Mouse (Mus musculus) neural tube, embryonic 15.5 days (tissue): ENCODE data around the gene Klrc1. TPM values are rescaled to one million over a fixed set of nuclear protein-coding genes. Genes with fewer than 3 reads are reported as not detected.
"Not testable (repeated sequence)": the region's sequence is repeated elsewhere in the genome, so short reads cannot be mapped to it uniquely, and the experiment has no call there.

Source experiments
- ATAC-seq: fragments of 200-750 bp; cut with Nextera tagmentation; 2 replicates; pipeline ENCODE4 v1.8.0; 2017; ENCODE audit warnings: mild to moderate bottlenecking, moderate TSS enrichment, moderate library complexity; ENCODE audit not compliant: low FRiP score
- H3K27ac ChIP-seq: fragments of 300-500 bp; sonication (generic); replicated peaks from 2 replicates; pipeline ENCODE4 v1.5.1; 2015; ENCODE audit warnings: mild to moderate bottlenecking, inconsistent platforms
- H3K27me3 ChIP-seq: fragments of 300-500 bp; sonication (generic); replicated peaks from 2 replicates; pipeline ENCODE4 v1.6.1; 2015; ENCODE audit warnings: inconsistent platforms
- H3K36me3 ChIP-seq: fragments of 300-500 bp; sonication (generic); 2 replicates; pipeline ENCODE4 v1.6.1; 2015; ENCODE audit warnings: inconsistent platforms
- H3K4me1 ChIP-seq: fragments of 300-500 bp; sonication (generic); 2 replicates; pipeline ENCODE4 v1.6.1; 2015; ENCODE audit warnings: inconsistent platforms
- H3K4me2 ChIP-seq: fragments of 300-500 bp; sonication (generic); 2 replicates; pipeline ENCODE4 v1.6.1; 2015; ENCODE audit warnings: inconsistent platforms, mild to moderate bottlenecking, moderate library complexity
- H3K4me3 ChIP-seq: fragments of 300-500 bp; sonication (generic); replicated peaks from 2 replicates; pipeline ENCODE4 v1.5.1; 2015; ENCODE audit warnings: mild to moderate bottlenecking, inconsistent platforms
- H3K9ac ChIP-seq: fragments of 300-500 bp; sonication (generic); replicated peaks from 2 replicates; pipeline ENCODE4 v1.6.1; 2015; ENCODE audit warnings: mild to moderate bottlenecking, inconsistent platforms
- H3K9me3 ChIP-seq: fragments of 300-500 bp; sonication (generic); replicated peaks from 2 replicates; pipeline ENCODE4 v1.6.1; 2016; ENCODE audit warnings: inconsistent platforms
- WGBS: fragments of 180-500 bp; shearing (Covaris S2); methylation state at CpG from one replicate; pipeline ENCODE4 v1.1.7; 2015; ENCODE audit warnings: mixed read lengths; 5-methylcytosine and 5-hydroxymethylcytosine counted together
- polyA plus RNA-seq: library from polyadenylated mRNA; unstranded; fragments of >200 nt; fragmentation: Nextera tagmentation; extraction: Ambion mirVana; gene quantifications from 2 replicates; pipeline ENCODE4 v1.2.1, GENCODE M21; 2015

Klrc1 gene
- polyA plus RNA-seq = 0.74 TPM in 1 of 2 replicates, not detected in the other

GRCm38 (mm10) chr6:129678873-129679272 lies at the start of gene Klrc1:
Gene Klrc1, minus strand, starts transcription at chr6:129678973.
- Histone ChIP-seq H3K27me3 (no peaks in the 10 kb centered on the region), H3K4me1 (no peaks in the 10 kb centered on the region), H3K27ac (no peak within 1 kb of the TSS), H3K9me3 (no peaks in the 10 kb centered on the region), H3K4me2 (no peak within 1 kb of the TSS), H3K9ac (no peak within 1 kb of the TSS), H3K36me3 (no peaks in the 10 kb centered on the region), H3K4me3 (no peak within 1 kb of the TSS)
- no peak for ATAC-seq
- 82% methylated on average over 3 of the region's 3 CpGs for WGBS

- no peaks in the 10 kb centered on the region for H3K27me3 ChIP-seq
- WGBS = 93% methylated on average over 1 of the region's 1 CpGs
- H3K27ac ChIP-seq = no peak overlapping the region
- no peak overlapping the region for H3K9ac ChIP-seq
- H3K4me3 ChIP-seq = no peak overlapping the region
- H3K9me3 ChIP-seq = no peaks in the 10 kb centered on the region
- H3K4me2 ChIP-seq = no peak overlapping the region
- H3K4me1 ChIP-seq = no peaks in the 10 kb centered on the region
- no peaks in the 10 kb centered on the region for H3K36me3 ChIP-seq
- no peak for ATAC-seq
Measured at GRCm38 (mm10) chr6:129727237-129727636, 48.5 kb upstream of the Klrc1 start.

- no peaks in the 10 kb centered on the region for H3K4me1 ChIP-seq
- H3K9ac ChIP-seq = no peak overlapping the region
- H3K36me3 ChIP-seq = no peaks in the 10 kb centered on the region
- WGBS = 96% methylated on average over 1 of the region's 1 CpGs
- no peaks in the 10 kb centered on the region for H3K27me3 ChIP-seq
- H3K4me3 ChIP-seq = no peak overlapping the region
- H3K4me2 ChIP-seq = no peak overlapping the region
- no peak overlapping the region for H3K27ac ChIP-seq
- no peaks in the 10 kb centered on the region for H3K9me3 ChIP-seq
- ATAC-seq = no peak
Measured at GRCm38 (mm10) chr6:129721390-129721789, 42.6 kb upstream of the Klrc1 start.

GRCm38 (mm10) chr6:129720487-129720886 lies 41.7 kb upstream of the Klrc1 start:
- H3K9ac ChIP-seq = no peak overlapping the region
- no peaks in the 10 kb centered on the region for H3K4me1 ChIP-seq
- WGBS = 0% methylated on average over 3 of the region's 3 CpGs
- ATAC-seq = no peak
- no peak overlapping the region for H3K27ac ChIP-seq
- no peak overlapping the region for H3K4me2 ChIP-seq
- no peak overlapping the region for H3K4me3 ChIP-seq
- H3K9me3 ChIP-seq = no peaks in the 10 kb centered on the region
- H3K36me3 ChIP-seq = no peaks in the 10 kb centered on the region
- H3K27me3 ChIP-seq = no peaks in the 10 kb centered on the region

- Histone ChIP-seq H3K27ac (no peak within 1 kb of the TSS), H3K9ac (no peak within 1 kb of the TSS), H3K27me3 (no peaks in the 10 kb centered on the region), H3K4me2 (no peak within 1 kb of the TSS), H3K4me3 (no peak within 1 kb of the TSS), H3K4me1 (no peaks in the 10 kb centered on the region), H3K9me3 (no peaks in the 10 kb centered on the region), H3K36me3 (no peaks in the 10 kb centered on the region)
- ATAC-seq = no peak
- 98% methylated on average over 4 of the region's 4 CpGs for WGBS
Measured at GRCm38 (mm10) chr6:129717032-129717431, 38.3 kb upstream of the Klrc1 start, which contains the start of gene Klri1. Gene Klri1, minus strand, starts transcription at chr6:129717132.

GRCm38 (mm10) chr6:129713566-129713965 lies 34.8 kb upstream of the Klrc1 start:
- Histone ChIP-seq H3K9ac (no peak overlapping the region), H3K27ac (no peak overlapping the region), H3K27me3 (no peaks in the 10 kb centered on the region), H3K4me1 (no peaks in the 10 kb centered on the region), H3K4me3 (no peak overlapping the region), H3K9me3 (no peaks in the 10 kb centered on the region), H3K36me3 (no peaks in the 10 kb centered on the region), H3K4me2 (no peak overlapping the region)
- ATAC-seq = no peak
- WGBS = 54% methylated on average over 1 of the region's 1 CpGs

GRCm38 (mm10) chr6:129691436-129691835 lies 12.7 kb upstream of the Klrc1 start:
- H3K27ac ChIP-seq, H3K27me3 ChIP-seq, ATAC-seq, H3K4me2 ChIP-seq, H3K9ac ChIP-seq, H3K36me3 ChIP-seq, H3K4me3 ChIP-seq, H3K9me3 ChIP-seq, H3K4me1 ChIP-seq: not testable (repeated sequence)
- WGBS = 82% methylated on average over 10 of the region's 10 CpGs

- 68% methylated on average over 1 of the region's 1 CpGs for WGBS
- Histone ChIP-seq H3K36me3 (no peaks in the 10 kb centered on the region), H3K4me3 (no peak overlapping the region), H3K27me3 (no peaks in the 10 kb centered on the region), H3K27ac (no peak overlapping the region), H3K9me3 (no peaks in the 10 kb centered on the region), H3K4me1 (no peaks in the 10 kb centered on the region), H3K9ac (no peak overlapping the region), H3K4me2 (no peak overlapping the region)
- no peak for ATAC-seq
Measured at GRCm38 (mm10) chr6:129680379-129680778, 1.6 kb upstream of the Klrc1 start.

GRCm38 (mm10) chr6:129661301-129661700 lies 17.5 kb downstream of the Klrc1 start:
- not testable (repeated sequence) for H3K4me2 ChIP-seq, H3K9me3 ChIP-seq, H3K36me3 ChIP-seq, H3K4me1 ChIP-seq, H3K9ac ChIP-seq, H3K4me3 ChIP-seq, H3K27ac ChIP-seq, ATAC-seq, H3K27me3 ChIP-seq
- no CpG with 5 or more reads among the region's 3 CpGs for WGBS

GRCm38 (mm10) chr6:129660589-129660988 lies 18.2 kb downstream of the Klrc1 start, which contains the start of gene Klrc2:
Gene Klrc2, minus strand, starts transcription at chr6:129660689.
- H3K36me3 ChIP-seq, H3K9ac ChIP-seq, H3K4me3 ChIP-seq, H3K27me3 ChIP-seq, H3K4me1 ChIP-seq, H3K4me2 ChIP-seq, H3K9me3 ChIP-seq, ATAC-seq, H3K27ac ChIP-seq: not testable (repeated sequence)
- WGBS = 79% methylated on average over 4 of the region's 4 CpGs

- whole genome bisulfite sequencing = 100% methylated on average over 2 of the region's 3 CpGs
Measured at GRCm38 (mm10) chr6:129644054-129644453, 34.7 kb downstream of the Klrc1 start.

GRCm38 (mm10) chr6:129643237-129643636 lies 35.5 kb downstream of the Klrc1 start, which contains the start of gene Klrc3:
Gene Klrc3, minus strand, starts transcription at chr6:129643337.
- WGBS = 86% methylated on average over 3 of the region's 3 CpGs
- ATAC-seq, H3K4me2 ChIP-seq, H3K9me3 ChIP-seq, H3K27ac ChIP-seq, H3K4me3 ChIP-seq, H3K36me3 ChIP-seq, H3K4me1 ChIP-seq, H3K27me3 ChIP-seq, H3K9ac ChIP-seq: not testable (repeated sequence)

More at GRCm38 (mm10) chr6:129644054-129644453, 34.7 kb downstream of the Klrc1 start:
- ATAC-seq, H3K36me3 ChIP-seq, H3K27ac ChIP-seq, H3K4me1 ChIP-seq, H3K27me3 ChIP-seq, H3K9ac ChIP-seq, H3K4me2 ChIP-seq, H3K4me3 ChIP-seq, H3K9me3 ChIP-seq: not testable (repeated sequence)

GRCm38 (mm10) chr6:129631046-129631445 lies 47.7 kb downstream of the Klrc1 start:
- H3K9me3 ChIP-seq, H3K27me3 ChIP-seq, H3K4me1 ChIP-seq, H3K4me3 ChIP-seq, H3K9ac ChIP-seq, ATAC-seq, H3K4me2 ChIP-seq, H3K36me3 ChIP-seq, H3K27ac ChIP-seq: not testable (repeated sequence)
- 93% methylated on average over 2 of the region's 2 CpGs for WGBS
